Mouse (Mus musculus): ENCODE results near the gene Lamtor1. TPM values are rescaled to one million over a fixed set of nuclear protein-coding genes. Genes with fewer than 3 reads are reported as not detected.

The Lamtor1 gene
- polyA plus RNA-seq, 1 experiment from 2014 or later = 139 TPM

DNA sequence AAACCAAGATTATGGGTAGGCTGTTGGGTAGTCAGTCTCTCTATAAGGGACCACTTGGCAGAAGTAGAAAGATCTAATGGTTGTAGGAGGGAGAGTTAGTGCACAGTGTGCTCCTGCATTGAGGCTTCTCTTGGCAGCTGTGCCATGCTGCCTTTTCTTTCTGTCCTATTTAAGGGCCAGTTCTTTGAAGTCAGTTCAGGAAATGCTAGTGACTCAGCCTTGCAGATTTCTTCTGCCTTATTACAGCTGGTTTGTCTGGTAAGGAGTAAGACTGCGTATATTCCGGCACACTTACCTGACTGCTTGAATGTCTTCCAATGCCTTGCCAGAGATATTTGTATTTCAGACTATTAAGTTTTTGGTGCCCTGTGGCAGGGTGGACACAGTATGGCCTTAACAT is 48.5 kb downstream of the Lamtor1 start:
- ATAC-seq (ENCODE audit: low FRiP score, low TSS enrichment) (no peak), DNase-seq (no peak)
- Histone ChIP-seq H3K4me2 (ENCODE audit: low read length) (no peak overlapping the region), H3K27ac (replicated peaks; ENCODE audit: low read depth, low read length) (no peak overlapping the region), H3K9ac (replicated peaks; ENCODE audit: low read length) (no peak overlapping the region), H3K27me3 (ENCODE audit: control insufficient read depth, insufficient read depth, low read length) (no peaks in the 10 kb centered on the region), H3K36me3 (ENCODE audit: control insufficient read depth, insufficient read depth, low read length) (no peaks in the 10 kb centered on the region), H3K4me3 (replicated peaks; ENCODE audit: low read depth, low read length) (no peak overlapping the region), H3K9me3 (ENCODE audit: control insufficient read depth, low read length) (no peaks in the 10 kb centered on the region), H3K4me1 (ENCODE audit: control insufficient read depth, insufficient read depth, low read length) (no peaks in the 10 kb centered on the region)
- WGBS = 100% methylated on average over 2 of the region's 2 CpGs

DNA sequence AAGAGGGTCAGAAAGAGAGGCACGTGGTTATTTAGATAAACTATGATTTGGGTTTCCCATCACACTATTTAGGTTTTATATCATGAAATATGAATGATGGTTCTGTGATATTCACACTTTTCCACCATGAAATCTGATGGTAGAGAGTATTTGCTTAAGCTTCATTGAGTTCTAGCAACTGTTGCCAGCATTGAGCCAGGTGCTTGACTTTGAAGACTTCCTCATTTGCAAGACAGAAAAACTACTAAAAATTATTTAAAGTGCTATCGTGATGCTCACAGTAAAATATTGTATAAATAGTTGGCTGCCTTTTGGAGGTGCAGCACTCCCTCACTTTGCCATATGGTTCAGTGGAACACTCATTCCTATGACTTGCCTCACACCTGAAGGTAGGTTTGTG is 49.6 kb downstream of the Lamtor1 start:
- WGBS = 95% methylated on average over 2 of the region's 2 CpGs
- H3K4me1 ChIP-seq (ENCODE audit: control insufficient read depth, insufficient read depth, low read length) = no peaks in the 10 kb centered on the region
- no peaks in the 10 kb centered on the region for H3K36me3 ChIP-seq (ENCODE audit: control insufficient read depth, insufficient read depth, low read length)
- ATAC-seq (ENCODE audit: low FRiP score, low TSS enrichment) (no peak), DNase-seq (no peak)
- H3K4me3 ChIP-seq (replicated peaks; ENCODE audit: low read depth, low read length) = no peak overlapping the region
- H3K9me3 ChIP-seq (ENCODE audit: control insufficient read depth, low read length) = no peaks in the 10 kb centered on the region
- no peak overlapping the region for H3K27ac ChIP-seq (replicated peaks; ENCODE audit: low read depth, low read length)
- no peak overlapping the region for H3K9ac ChIP-seq (replicated peaks; ENCODE audit: low read length)
- H3K27me3 ChIP-seq (ENCODE audit: control insufficient read depth, insufficient read depth, low read length) = no peaks in the 10 kb centered on the region
- no peak overlapping the region for H3K4me2 ChIP-seq (ENCODE audit: low read length)

DNA sequence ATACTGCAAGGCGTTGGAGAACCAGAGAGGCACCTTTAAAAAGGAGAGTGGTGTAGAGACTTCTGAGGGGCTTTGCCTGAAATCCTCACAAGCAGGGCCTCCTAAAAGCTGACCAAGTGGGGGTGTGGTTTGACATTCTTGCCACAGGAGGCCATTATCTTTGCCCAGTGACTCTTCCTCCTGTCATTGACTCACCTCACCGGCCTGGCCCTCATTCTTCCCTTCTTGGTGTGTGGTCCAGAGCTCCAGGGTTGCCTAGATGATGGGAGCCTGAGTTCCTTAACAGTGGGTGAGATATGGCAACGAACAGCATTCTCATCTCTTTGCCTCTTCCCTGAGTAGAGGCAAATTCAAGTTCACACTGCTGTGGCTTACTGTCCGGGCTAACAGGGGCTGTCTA is 50.2 kb downstream of the Lamtor1 start:
- DNase-seq (no peak), ATAC-seq (ENCODE audit: low FRiP score, low TSS enrichment) (no peak)
- Histone ChIP-seq H3K27me3 (ENCODE audit: control insufficient read depth, insufficient read depth, low read length) (no peaks in the 10 kb centered on the region), H3K4me1 (ENCODE audit: control insufficient read depth, insufficient read depth, low read length) (no peaks in the 10 kb centered on the region), H3K27ac (replicated peaks; ENCODE audit: low read depth, low read length) (no peak overlapping the region), H3K9me3 (ENCODE audit: control insufficient read depth, low read length) (no peaks in the 10 kb centered on the region), H3K9ac (replicated peaks; ENCODE audit: low read length) (no peak overlapping the region), H3K4me2 (ENCODE audit: low read length) (no peak overlapping the region), H3K4me3 (replicated peaks; ENCODE audit: low read depth, low read length) (no peak overlapping the region), H3K36me3 (ENCODE audit: control insufficient read depth, insufficient read depth, low read length) (no peaks in the 10 kb centered on the region)
- 57% methylated on average over 4 of the region's 4 CpGs for WGBS

DNA sequence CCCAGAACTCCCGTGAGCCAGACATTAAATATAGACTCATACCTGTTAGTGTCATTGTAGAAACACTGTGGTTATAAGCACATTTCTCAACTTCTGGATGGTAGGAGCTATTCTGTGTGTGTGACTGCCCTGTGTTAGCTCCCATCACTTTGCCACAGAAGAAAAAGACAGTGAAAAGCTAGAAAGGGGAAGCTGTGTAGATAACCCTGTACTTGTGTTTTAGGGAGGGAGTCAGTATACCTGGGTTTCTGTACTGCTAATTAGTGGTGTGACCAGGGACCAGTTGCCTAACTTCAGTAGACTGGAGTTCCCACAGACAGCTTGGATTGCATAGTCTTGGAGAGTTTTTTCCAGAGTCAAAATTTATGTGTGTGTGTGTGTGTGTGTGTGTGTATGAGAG is 50.8 kb downstream of the Lamtor1 start:
- H3K9me3 ChIP-seq (ENCODE audit: control insufficient read depth, low read length) = no peaks in the 10 kb centered on the region
- H3K9ac ChIP-seq (replicated peaks; ENCODE audit: low read length) = no peak overlapping the region
- 85% methylated on average over 1 of the region's 1 CpGs for WGBS
- no peak overlapping the region for H3K4me2 ChIP-seq (ENCODE audit: low read length)
- no peak for ATAC-seq (ENCODE audit: low FRiP score, low TSS enrichment)
- no peak overlapping the region for H3K27ac ChIP-seq (replicated peaks; ENCODE audit: low read depth, low read length)
- no peaks in the 10 kb centered on the region for H3K4me1 ChIP-seq (ENCODE audit: control insufficient read depth, insufficient read depth, low read length)
- H3K4me3 ChIP-seq (replicated peaks; ENCODE audit: low read depth, low read length) = no peak overlapping the region
- no peaks in the 10 kb centered on the region for H3K36me3 ChIP-seq (ENCODE audit: control insufficient read depth, insufficient read depth, low read length)
- H3K27me3 ChIP-seq (ENCODE audit: control insufficient read depth, insufficient read depth, low read length) = no peaks in the 10 kb centered on the region
- DNase-seq = no peak

DNA sequence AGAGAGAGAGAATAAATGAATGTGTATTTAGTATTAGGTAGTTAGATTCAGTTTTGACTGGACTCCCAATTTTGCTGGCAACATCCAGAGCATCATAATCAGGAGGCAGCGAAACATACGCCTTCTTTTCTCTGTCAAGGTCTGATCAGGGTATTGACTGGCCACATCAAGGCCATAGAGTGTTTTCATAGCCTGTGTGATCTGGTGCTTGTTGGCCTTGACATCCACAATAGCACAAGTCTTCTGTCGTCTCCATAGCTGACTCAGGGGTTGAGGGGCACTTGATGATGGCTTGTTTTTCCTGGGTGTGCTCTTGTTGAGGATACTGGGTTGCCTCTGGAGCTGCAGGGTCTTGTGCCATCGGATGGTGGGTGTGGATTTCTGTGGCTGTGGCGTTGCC is 51.2 kb downstream of the Lamtor1 start:
- no peak for ATAC-seq (ENCODE audit: low FRiP score, low TSS enrichment)
- H3K4me2 ChIP-seq (ENCODE audit: low read length) = no peak overlapping the region
- DNase-seq = no peak
- H3K9ac ChIP-seq (replicated peaks; ENCODE audit: low read length) = no peak overlapping the region
- no peaks in the 10 kb centered on the region for H3K36me3 ChIP-seq (ENCODE audit: control insufficient read depth, insufficient read depth, low read length)
- no peak overlapping the region for H3K27ac ChIP-seq (replicated peaks; ENCODE audit: low read depth, low read length)
- no peaks in the 10 kb centered on the region for H3K9me3 ChIP-seq (ENCODE audit: control insufficient read depth, low read length)
- no peaks in the 10 kb centered on the region for H3K4me1 ChIP-seq (ENCODE audit: control insufficient read depth, insufficient read depth, low read length)
- H3K27me3 ChIP-seq (ENCODE audit: control insufficient read depth, insufficient read depth, low read length) = no peaks in the 10 kb centered on the region
- no peak overlapping the region for H3K4me3 ChIP-seq (replicated peaks; ENCODE audit: low read depth, low read length)
- WGBS = 92% methylated on average over 5 of the region's 5 CpGs

DNA sequence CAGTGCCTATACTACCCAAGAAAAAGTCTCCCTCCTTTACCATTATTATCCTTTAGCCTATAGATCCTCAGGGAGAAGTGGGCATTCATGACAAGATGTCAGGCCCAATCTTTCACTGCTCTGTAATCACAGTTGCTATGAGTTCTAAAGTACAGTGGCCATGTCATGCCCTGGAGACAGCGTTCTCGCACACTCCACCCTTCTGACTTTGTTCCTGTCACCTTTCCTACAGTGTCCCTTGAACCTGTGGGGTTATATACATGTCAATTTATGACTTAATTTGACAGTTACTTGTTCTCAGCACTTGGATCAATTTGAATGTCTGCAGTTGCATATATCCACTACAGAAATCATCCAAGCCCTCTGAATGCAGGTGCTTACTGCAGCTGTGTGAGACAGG is 57.1 kb downstream of the Lamtor1 start:
- Histone ChIP-seq H3K4me3 (replicated peaks; ENCODE audit: low read depth, low read length) (no peak overlapping the region), H3K9me3 (ENCODE audit: control insufficient read depth, low read length) (no peaks in the 10 kb centered on the region), H3K36me3 (ENCODE audit: control insufficient read depth, insufficient read depth, low read length) (no peaks in the 10 kb centered on the region), H3K27ac (replicated peaks; ENCODE audit: low read depth, low read length) (no peak overlapping the region), H3K9ac (replicated peaks; ENCODE audit: low read length) (no peak overlapping the region), H3K4me1 (ENCODE audit: control insufficient read depth, insufficient read depth, low read length) (no peaks in the 10 kb centered on the region), H3K4me2 (ENCODE audit: low read length) (no peak overlapping the region), H3K27me3 (ENCODE audit: control insufficient read depth, insufficient read depth, low read length) (no peaks in the 10 kb centered on the region)
- no peak for DNase-seq
- 91% methylated on average over 2 of the region's 2 CpGs for WGBS
- ATAC-seq (ENCODE audit: low FRiP score, low TSS enrichment) = no peak

DNA sequence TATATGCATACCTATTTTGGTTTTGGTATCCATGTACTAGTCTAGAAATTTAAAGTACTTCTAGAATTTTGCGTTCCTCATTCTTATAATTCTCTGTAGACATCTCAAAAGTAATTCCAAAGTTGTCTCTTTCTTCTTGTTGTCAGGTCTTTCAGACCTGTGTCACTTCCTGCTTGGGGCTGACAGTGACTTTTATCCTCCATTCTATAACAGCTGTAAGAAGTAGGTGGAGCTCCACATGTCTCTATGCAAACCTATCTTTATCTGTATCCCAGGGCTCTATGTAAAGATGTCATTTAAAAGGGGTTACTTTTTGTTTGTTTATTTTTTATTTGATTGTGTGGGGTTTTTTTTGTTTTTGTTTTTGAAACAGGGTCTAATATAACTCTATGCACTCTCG is 57.9 kb downstream of the Lamtor1 start:
- Histone ChIP-seq H3K4me1 (ENCODE audit: control insufficient read depth, insufficient read depth, low read length) (peaks cover 1% of the 10 kb centered on the region), H3K4me3 (replicated peaks; ENCODE audit: low read depth, low read length) (no peak overlapping the region), H3K9ac (replicated peaks; ENCODE audit: low read length) (no peak overlapping the region), H3K36me3 (ENCODE audit: control insufficient read depth, insufficient read depth, low read length) (no peaks in the 10 kb centered on the region), H3K27me3 (ENCODE audit: control insufficient read depth, insufficient read depth, low read length) (no peaks in the 10 kb centered on the region), H3K4me2 (ENCODE audit: low read length) (no peak overlapping the region), H3K9me3 (ENCODE audit: control insufficient read depth, low read length) (no peaks in the 10 kb centered on the region), H3K27ac (replicated peaks; ENCODE audit: low read depth, low read length) (no peak overlapping the region)
- WGBS = 97% methylated on average over 2 of the region's 2 CpGs
- DNase-seq = no peak
- ATAC-seq (ENCODE audit: low FRiP score, low TSS enrichment) = no peak

DNA sequence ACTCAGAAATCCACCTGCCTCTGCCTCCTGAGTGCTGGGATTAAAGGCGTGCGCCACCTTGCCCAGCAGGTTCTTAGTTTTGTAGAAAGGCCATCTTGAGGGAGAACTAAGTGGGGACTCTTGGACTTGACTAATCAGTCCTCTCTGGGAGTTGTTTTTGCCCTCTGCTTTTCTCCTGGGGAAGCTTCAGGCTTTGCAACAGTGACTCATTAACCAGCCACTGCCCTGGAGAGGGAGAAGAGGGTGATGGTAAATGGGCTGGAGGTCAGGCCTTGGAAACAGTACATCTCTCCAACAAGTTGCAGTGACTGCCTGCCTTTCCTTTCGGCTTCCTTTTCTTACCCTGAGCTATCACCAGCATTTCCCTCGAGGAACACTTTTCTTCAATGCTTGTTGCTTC is 58.8 kb downstream of the Lamtor1 start:
- no peaks in the 10 kb centered on the region for H3K9me3 ChIP-seq (ENCODE audit: control insufficient read depth, low read length)
- no peak overlapping the region for H3K27ac ChIP-seq (replicated peaks; ENCODE audit: low read depth, low read length)
- H3K9ac ChIP-seq (replicated peaks; ENCODE audit: low read length) = no peak overlapping the region
- H3K36me3 ChIP-seq (ENCODE audit: control insufficient read depth, insufficient read depth, low read length) = no peaks in the 10 kb centered on the region
- no peak overlapping the region for H3K4me2 ChIP-seq (ENCODE audit: low read length)
- 94% methylated on average over 4 of the region's 4 CpGs for WGBS
- no peak for ATAC-seq (ENCODE audit: low FRiP score, low TSS enrichment)
- no peak for DNase-seq
- H3K4me3 ChIP-seq (replicated peaks; ENCODE audit: low read depth, low read length) = no peak overlapping the region
- no peaks in the 10 kb centered on the region for H3K27me3 ChIP-seq (ENCODE audit: control insufficient read depth, insufficient read depth, low read length)
- H3K4me1 ChIP-seq (ENCODE audit: control insufficient read depth, insufficient read depth, low read length) = peaks cover 7% of the 10 kb centered on the region

DNA sequence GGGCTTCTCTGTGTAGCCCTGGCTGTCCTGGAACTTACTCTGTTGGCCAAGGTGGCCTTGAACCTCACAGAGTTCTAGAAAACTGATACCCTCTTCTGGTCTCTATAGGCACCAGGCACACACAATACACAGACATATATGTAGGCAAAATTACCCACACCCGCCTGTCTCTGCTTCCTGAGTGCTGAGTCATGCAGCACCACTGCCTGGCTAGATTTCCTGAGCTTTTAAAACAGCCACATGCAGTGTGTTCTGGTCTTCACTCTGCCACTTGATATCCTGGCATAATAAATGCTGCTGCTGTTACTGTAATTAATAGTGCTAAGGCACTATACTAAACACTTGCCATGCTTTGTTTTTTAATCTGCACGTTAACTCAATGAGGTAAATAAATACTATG is 59.9 kb downstream of the Lamtor1 start:
- WGBS = 89% methylated on average over 2 of the region's 2 CpGs
- no peaks in the 10 kb centered on the region for H3K27me3 ChIP-seq (ENCODE audit: control insufficient read depth, insufficient read depth, low read length)
- no peak overlapping the region for H3K9ac ChIP-seq (replicated peaks; ENCODE audit: low read length)
- peaks cover 7% of the 10 kb centered on the region for H3K4me1 ChIP-seq (ENCODE audit: control insufficient read depth, insufficient read depth, low read length)
- H3K27ac ChIP-seq (replicated peaks; ENCODE audit: low read depth, low read length) = no peak overlapping the region
- H3K4me3 ChIP-seq (replicated peaks; ENCODE audit: low read depth, low read length) = no peak overlapping the region
- DNase-seq (no peak), ATAC-seq (ENCODE audit: low FRiP score, low TSS enrichment) (no peak)
- H3K36me3 ChIP-seq (ENCODE audit: control insufficient read depth, insufficient read depth, low read length) = no peaks in the 10 kb centered on the region
- no peak overlapping the region for H3K4me2 ChIP-seq (ENCODE audit: low read length)
- no peaks in the 10 kb centered on the region for H3K9me3 ChIP-seq (ENCODE audit: control insufficient read depth, low read length)

Data from midbrain, embryonic 14.5 days (tissue).